Mouse (Mus musculus) left cerebral cortex, adult 11 months (tissue): ENCODE measurements around the gene Cldn15.

Experiments used
- DNase-seq: peaks from one replicate; pipeline ENCODE4 v3.0.0; 2022; ENCODE audit warnings: low spot score

Cldn15 gene

GRCm38 (mm10) chr5:136982338-136982930, 16.0 kb downstream of the Cldn15 start:
- DNase-seq = no peak

DNA sequence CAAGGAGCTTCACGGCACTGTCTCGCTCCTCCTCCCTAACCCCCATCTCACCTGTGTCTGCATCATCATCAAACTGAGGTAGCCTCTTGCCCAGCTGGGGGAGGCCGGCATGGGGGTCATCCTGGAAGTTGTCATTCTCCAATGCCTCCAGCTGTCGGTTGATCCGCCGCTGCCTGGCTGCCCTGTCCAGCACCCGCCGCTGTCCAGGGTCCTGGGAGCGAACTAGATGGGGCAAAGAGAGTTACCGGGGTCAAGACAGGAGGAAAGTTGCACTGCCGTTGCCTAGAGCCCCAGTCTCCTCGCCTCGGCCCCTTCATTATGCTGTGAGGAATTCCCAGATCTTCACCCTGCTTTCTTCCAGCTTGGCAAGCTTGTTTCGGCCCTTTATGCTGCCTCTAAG, 18.4 kb downstream of the Cldn15 start:
- no peak for DNase-seq

DNA sequence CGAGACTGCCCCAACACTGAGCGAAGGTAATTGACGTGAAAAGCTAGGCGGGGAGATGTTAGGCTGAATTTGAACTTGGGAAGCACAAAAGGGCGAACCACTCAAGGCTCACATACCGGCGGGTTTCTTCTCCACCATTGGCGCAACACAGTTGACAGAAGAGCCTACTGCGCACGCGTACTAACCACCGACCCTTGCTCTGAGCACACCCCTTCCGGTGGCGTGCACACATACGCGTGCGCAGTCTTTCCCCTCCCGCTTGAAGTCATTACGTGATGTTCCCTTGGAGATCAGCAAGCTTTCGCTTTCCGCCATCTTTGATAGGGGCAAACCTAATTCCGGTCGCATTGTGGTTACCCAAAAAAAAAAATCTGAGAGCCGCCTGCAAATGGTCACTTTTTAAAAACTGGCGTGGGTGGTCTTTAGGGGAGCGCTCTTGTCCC, 20.3 kb downstream of the Cldn15 start, which contains the start of gene Plod3:
Gene Plod3, plus strand, starts transcription at position 325 of the 443 bp plus-strand sequence.
- peak; percentile 97 for DNase-seq

- DNase-seq = peak; percentile 77
Measured at GRCm38 (mm10) chr5:136987138-136987933, 20.9 kb downstream of the Cldn15 start.

DNA sequence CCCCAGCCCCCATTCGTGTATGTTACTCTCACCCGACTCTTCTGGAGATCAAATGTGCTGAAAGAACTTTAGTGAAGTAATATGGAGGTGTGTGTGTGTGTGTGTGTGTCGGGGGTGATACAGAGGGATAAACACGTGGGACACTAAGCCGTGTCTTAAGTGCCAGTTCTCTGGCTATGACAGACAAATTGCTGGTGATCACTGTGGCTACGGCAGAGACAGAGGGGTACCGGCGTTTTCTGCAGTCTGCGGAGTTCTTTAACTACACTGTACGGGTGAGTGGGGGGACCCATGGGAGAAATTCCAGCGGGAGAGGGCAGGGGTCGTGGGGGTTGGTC, 21.5 kb downstream of the Cldn15 start, which contains the start of gene Znhit1:
Gene Znhit1, minus strand, starts transcription at position 88 of the 338 bp plus-strand sequence.
- no peak for DNase-seq

- no peak for DNase-seq
Measured at GRCm38 (mm10) chr5:136988420-136988819, 22.0 kb downstream of the Cldn15 start.

GRCm38 (mm10) chr5:136989801-136990200, 23.4 kb downstream of the Cldn15 start:
- DNase-seq = no peak

- no peak for DNase-seq
Measured at GRCm38 (mm10) chr5:136999449-136999848, 33.0 kb downstream of the Cldn15 start.

- no peak for DNase-seq
Measured at GRCm38 (mm10) chr5:137000612-137001011, 34.2 kb downstream of the Cldn15 start.

DNA sequence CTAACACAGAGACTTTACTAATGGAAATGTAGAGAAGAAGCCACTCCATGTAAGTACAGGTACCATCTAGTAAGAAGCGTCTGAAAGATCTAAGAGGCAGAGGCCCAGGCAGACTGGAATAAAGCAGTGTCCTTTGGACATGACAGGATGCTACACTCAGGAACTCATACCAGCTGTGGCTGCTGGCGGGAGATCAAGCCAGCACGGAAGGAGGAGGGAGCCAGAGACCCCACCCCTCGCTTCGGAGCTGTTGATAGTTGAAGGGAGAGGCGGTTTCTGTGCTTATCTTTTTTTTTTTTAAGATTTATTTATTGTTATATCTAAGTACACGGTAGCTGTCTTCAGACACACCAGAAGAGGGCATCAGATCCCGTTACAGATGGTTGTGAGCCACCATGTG, 40.9 kb downstream of the Cldn15 start:
- DNase-seq = no peak

DNA sequence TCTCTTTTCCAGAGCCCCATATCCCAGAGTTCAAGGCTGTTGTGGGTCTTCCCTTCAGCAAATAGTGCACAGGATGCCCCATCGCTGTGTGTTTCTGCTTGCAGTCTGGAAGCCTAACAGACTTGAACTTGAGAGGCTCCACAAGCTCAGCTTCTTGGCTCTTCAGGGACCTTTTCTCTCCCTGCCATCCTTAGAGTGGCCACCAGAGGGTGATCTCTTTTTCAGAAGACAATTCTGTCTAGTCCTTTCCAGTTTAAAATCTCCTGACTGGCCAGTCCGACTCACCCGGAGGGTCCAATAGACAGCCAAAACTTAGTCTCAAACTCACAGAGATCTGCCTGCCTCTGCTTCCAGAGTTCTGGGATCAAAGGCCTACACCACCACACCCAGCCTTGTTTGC, 43.6 kb downstream of the Cldn15 start:
- no peak for DNase-seq

GRCm38 (mm10) chr5:137012401-137012950, 46.1 kb downstream of the Cldn15 start:
- no peak for DNase-seq

DNA sequence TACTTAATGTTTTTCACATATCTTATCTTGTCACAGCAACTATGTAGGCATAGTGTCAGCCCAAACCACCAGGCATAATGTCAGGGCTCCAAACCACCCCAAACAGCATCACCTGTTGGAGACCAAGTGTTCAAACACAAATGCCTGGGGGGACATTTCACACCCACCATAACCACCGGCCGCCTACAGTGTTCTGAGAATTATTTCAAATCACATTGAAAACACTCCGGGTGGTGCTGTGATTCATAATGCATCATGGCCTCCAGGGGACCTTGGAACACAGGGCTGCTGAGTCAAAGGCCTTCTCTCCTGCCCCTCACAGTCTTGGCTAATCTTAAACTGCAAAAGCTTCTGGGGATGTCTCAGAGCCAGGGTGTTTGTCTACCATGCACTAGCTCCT, 49.5 kb downstream of the Cldn15 start:
- no peak for DNase-seq

DNA sequence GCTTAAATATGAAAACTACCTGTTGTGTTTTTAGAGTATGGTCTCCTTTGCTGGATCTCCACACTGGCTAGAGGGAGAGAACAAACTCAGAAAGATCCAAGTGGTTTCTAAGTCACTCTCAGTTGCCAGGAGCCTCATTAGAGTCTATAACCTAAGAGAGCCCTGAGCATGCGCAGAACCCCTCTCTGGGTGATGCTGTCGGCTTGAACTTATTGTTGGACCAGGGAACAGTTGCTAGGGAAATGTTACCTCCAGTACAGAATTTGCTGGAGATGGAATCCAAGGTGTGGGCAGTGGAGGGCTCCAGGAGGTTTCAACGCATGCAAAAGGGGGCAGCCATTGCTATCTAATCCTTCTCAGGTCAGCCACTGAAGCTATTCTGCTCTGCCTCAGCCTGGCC, 57.9 kb downstream of the Cldn15 start:
- no peak for DNase-seq

- no peak for DNase-seq
Measured at GRCm38 (mm10) chr5:137025132-137025531, 58.7 kb downstream of the Cldn15 start.
